Mouse (Mus musculus): ENCODE results near the gene Fignl1. TPM values are rescaled to one million over a fixed set of nuclear protein-coding genes. Genes with fewer than 3 reads are reported as not detected.

Fignl1 gene
- polyA plus RNA-seq, 1 experiment, result 0.47 TPM

DNA sequence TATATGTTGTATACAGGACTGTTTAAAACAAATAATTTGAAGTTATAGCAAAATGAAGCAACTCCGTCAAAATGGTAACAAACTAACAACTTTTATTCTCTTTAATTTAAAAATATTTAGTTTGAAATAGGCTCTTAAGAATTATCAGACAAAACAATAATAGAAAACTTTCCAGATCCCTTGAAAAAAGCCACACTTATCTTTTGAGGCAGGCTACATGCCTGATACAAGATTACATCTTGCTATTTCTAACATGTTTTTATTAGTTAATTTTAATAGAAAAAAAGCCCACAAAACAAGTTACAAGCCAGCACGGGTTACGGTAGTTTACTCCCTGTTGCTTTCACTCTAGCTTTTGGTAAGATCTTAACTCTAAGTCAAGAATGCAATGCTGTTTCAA lies 8.5 kb downstream of the Fignl1 start:
- no peak overlapping the region for H3K4me3 ChIP-seq (replicated peaks; ENCODE audit: extremely low read depth, low read depth, low read length)
- no peak for TF ChIP-seq POLR2A (IDR thresholded peaks at IDR 0.05; ENCODE audit: borderline replicate concordance, extremely low read depth, low read depth, low read length)
- TF ChIP-seq CTCF (IDR thresholded peaks at IDR 0.05; ENCODE audit: insufficient read depth, low read length), result no peak
- no peaks in the 10 kb centered on the region for H3K4me1 ChIP-seq (ENCODE audit: control insufficient read depth, insufficient read depth, low read length)
- WGBS, result 92% methylated on average over 3 of the region's 3 CpGs
- DNase-seq, result no peak

DNA sequence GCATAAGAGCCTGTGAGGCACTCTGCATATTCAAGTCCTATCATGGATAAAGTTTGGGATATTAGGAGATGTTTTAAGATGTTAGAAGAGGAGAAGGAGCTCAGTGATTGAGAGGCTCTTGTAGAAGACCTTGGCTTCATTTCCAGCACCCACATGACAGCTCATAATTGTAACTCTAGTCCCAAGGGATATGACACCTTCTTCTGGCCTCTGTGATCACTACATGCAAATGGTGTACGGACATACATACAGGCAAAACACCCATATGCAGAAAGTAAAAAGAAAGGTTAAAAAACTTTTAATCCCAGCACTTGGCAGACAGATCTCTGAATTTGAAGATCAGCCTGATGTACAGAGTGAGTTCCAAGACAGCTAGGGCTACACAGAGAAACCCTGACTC lies 10.1 kb downstream of the Fignl1 start:
- DNase-seq, result no peak
- H3K4me3 ChIP-seq (replicated peaks; ENCODE audit: extremely low read depth, low read depth, low read length), result no peak overlapping the region
- 100% methylated on average over 1 of the region's 1 CpGs for WGBS
- TF ChIP-seq POLR2A (IDR thresholded peaks at IDR 0.05; ENCODE audit: borderline replicate concordance, extremely low read depth, low read depth, low read length), result no peak
- no peak for TF ChIP-seq CTCF (IDR thresholded peaks at IDR 0.05; ENCODE audit: insufficient read depth, low read length)
- H3K4me1 ChIP-seq (ENCODE audit: control insufficient read depth, insufficient read depth, low read length), result no peaks in the 10 kb centered on the region

DNA sequence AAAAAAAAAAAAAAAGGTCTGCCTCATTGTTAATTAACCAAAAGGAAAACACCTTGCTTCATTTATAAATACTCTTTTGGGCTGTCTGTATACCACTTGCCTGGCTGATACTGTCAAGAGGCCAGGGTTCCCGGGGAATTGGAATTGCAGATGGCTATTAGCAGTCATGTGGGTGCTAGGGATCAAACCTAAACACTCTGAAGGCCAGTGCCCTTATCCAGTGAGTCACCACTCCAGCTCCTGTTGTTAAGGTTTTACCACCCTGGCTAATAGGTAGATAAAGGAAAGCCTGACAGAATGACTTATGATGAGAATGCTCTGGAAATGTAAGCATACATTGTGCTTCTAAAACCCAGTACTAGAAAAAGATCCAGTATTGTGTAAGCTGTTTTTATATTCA lies 14.1 kb downstream of the Fignl1 start:
- WGBS, result 68% methylated on average over 1 of the region's 1 CpGs
- TF ChIP-seq CTCF (IDR thresholded peaks at IDR 0.05; ENCODE audit: insufficient read depth, low read length), result no peak
- no peak for TF ChIP-seq POLR2A (IDR thresholded peaks at IDR 0.05; ENCODE audit: borderline replicate concordance, extremely low read depth, low read depth, low read length)
- no peak overlapping the region for H3K4me3 ChIP-seq (replicated peaks; ENCODE audit: extremely low read depth, low read depth, low read length)
- H3K4me1 ChIP-seq (ENCODE audit: control insufficient read depth, insufficient read depth, low read length), result no peaks in the 10 kb centered on the region
- no peak for DNase-seq

DNA sequence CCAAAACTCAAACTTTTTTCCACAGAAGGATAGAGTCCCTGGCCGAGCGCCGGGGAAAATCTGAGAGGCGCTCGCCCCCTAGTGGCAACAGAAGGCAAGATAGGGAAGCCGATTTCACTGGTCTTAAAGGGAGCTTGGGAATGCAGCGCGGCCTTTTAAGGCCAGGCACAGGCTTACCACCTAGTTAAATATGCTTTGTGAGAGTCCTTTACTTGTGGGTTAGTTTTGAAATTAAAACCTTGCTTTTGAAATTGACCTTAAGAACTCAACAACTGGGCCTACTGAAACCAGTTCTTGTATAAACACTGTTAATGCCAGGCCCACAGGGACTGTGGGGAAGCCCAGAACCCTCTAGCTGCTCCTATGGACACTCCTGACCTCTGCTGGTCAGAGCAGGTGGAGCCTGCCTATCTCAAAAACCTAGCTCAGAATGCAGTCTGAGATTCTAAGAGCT lies 20.2 kb downstream of the Fignl1 start:
- Histone ChIP-seq H3K4me1 (ENCODE audit: control insufficient read depth, insufficient read depth, low read length) (no peaks in the 10 kb centered on the region), H3K4me3 (replicated peaks; ENCODE audit: extremely low read depth, low read depth, low read length) (no peak overlapping the region)
- DNase-seq, result peak; percentile 75
- WGBS, result under 1% methylated on average over 8 of the region's 8 CpGs
- TF ChIP-seq POLR2A (IDR thresholded peaks at IDR 0.05; ENCODE audit: borderline replicate concordance, extremely low read depth, low read depth, low read length) (no peak), CTCF (IDR thresholded peaks at IDR 0.05; ENCODE audit: insufficient read depth, low read length) (peak; percentile 74)

DNA sequence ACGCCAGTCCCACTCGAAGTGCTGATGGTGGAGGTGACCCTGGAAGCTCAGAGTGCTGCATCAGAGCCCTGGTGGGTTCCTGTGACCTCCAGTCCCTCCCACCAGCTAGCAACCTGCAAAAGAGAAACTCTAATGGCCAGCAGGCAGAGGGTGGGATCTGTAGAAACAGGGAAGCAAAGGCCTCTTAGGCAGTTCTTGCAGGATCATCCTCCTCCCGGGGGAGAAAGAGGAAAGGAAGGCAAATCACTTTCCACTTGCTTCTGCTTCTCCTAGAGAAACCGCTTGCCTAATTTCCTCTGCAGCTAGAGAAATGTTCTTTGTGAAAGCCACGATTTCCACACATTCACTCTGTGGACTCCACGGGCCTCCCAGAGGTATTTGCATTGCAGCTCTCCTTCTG lies 23.3 kb downstream of the Fignl1 start:
- no peak for DNase-seq
- H3K4me1 ChIP-seq (ENCODE audit: control insufficient read depth, insufficient read depth, low read length), result no peaks in the 10 kb centered on the region
- no peak for TF ChIP-seq CTCF (IDR thresholded peaks at IDR 0.05; ENCODE audit: insufficient read depth, low read length)
- TF ChIP-seq POLR2A (IDR thresholded peaks at IDR 0.05; ENCODE audit: borderline replicate concordance, extremely low read depth, low read depth, low read length), result no peak
- WGBS, result 49% methylated on average over 6 of the region's 6 CpGs
- H3K4me3 ChIP-seq (replicated peaks; ENCODE audit: extremely low read depth, low read depth, low read length), result no peak overlapping the region

DNA sequence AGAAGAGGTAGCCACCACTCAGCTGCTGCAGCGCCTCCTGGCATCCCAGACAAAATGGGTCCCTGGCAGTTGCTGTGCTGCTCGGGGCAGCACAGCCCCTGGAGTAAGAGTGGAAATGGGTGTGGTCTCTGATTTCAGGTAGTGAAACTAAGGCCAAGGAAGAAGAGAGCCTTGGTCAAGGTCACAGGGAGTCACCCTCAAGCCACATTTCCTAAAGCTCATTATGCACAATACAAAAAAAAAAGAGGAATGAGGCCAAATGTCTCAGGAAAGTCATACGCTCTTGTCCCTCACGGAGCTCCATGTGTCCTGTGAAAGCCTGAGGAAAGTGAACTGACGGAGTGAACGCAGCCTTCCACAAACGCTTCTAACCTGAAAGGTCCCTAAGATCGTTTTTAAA lies 27.0 kb downstream of the Fignl1 start:
- TF ChIP-seq POLR2A (IDR thresholded peaks at IDR 0.05; ENCODE audit: borderline replicate concordance, extremely low read depth, low read depth, low read length), result no peak
- no peak for TF ChIP-seq CTCF (IDR thresholded peaks at IDR 0.05; ENCODE audit: insufficient read depth, low read length)
- 75% methylated on average over 8 of the region's 8 CpGs for WGBS
- no peak for DNase-seq
- Histone ChIP-seq H3K4me3 (replicated peaks; ENCODE audit: extremely low read depth, low read depth, low read length) (no peak overlapping the region), H3K4me1 (ENCODE audit: control insufficient read depth, insufficient read depth, low read length) (no peaks in the 10 kb centered on the region)

DNA sequence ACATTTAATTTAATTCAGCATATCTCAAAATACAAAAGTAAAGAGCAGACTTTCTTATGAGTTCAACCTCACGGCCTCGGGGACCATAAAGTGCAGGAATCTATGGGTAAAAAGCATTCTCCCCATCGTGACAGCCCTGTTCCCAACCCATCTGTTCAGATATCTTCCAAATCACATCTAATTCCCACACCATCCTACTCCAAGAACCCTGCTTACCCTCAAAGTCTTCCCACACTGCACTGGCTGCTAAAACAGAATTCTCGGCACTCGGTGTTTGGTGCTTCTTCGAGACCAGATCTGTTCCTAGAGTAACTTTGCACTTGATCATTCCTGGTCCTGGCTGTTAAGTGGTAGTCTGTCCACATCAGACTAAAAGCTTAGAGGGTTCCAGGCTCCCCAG lies 30.4 kb downstream of the Fignl1 start:
- Histone ChIP-seq H3K4me3 (replicated peaks; ENCODE audit: extremely low read depth, low read depth, low read length) (no peak overlapping the region), H3K4me1 (ENCODE audit: control insufficient read depth, insufficient read depth, low read length) (no peaks in the 10 kb centered on the region)
- DNase-seq, result no peak
- no peak for TF ChIP-seq POLR2A (IDR thresholded peaks at IDR 0.05; ENCODE audit: borderline replicate concordance, extremely low read depth, low read depth, low read length)
- no peak for TF ChIP-seq CTCF (IDR thresholded peaks at IDR 0.05; ENCODE audit: insufficient read depth, low read length)
- WGBS, result 88% methylated on average over 6 of the region's 6 CpGs

DNA sequence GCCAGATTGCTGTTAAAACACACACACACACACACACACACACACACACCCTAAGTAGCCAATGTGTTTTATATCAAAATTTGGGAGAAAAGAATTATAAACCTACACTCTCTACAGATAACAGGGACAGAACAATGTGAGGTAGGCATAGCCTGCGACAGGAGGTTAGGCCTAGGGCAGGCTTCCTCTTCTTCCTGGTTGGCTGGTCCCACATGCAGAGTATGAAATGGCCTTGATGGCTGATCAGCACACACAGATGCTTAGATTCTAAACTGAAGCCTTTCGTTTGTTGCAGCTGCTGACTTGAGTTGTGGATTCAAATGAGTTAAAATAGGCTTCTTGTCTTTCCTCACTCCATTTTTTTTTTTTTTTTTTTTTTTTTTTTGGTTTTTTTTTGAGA lies 31.0 kb downstream of the Fignl1 start:
- no peaks in the 10 kb centered on the region for H3K4me1 ChIP-seq (ENCODE audit: control insufficient read depth, insufficient read depth, low read length)
- TF ChIP-seq POLR2A (IDR thresholded peaks at IDR 0.05; ENCODE audit: borderline replicate concordance, extremely low read depth, low read depth, low read length) (no peak), CTCF (IDR thresholded peaks at IDR 0.05; ENCODE audit: insufficient read depth, low read length) (no peak)
- no peak overlapping the region for H3K4me3 ChIP-seq (replicated peaks; ENCODE audit: extremely low read depth, low read depth, low read length)
- WGBS, result 72% methylated on average over 2 of the region's 2 CpGs
- no peak for DNase-seq

DNA sequence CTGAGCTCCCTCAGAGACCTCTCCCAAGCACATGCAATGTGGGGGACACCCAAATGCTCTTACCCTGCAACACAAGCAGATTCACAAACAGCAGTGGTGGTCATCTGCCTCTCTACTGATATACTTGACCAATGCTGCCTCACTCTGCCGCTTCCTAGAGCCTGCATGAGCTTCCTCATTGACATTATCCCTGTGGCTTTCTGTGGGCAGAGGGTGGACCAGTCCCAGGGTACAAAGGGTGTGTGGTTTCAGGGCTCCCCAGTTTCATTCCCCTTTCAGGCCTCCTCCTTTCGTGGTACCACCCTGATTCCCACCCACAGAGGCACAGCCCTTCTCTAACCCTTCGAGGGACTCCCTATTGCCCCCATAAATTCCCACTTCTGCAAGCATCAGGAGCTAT lies 31.5 kb downstream of the Fignl1 start:
- Histone ChIP-seq H3K4me3 (replicated peaks; ENCODE audit: extremely low read depth, low read depth, low read length) (no peak overlapping the region), H3K4me1 (ENCODE audit: control insufficient read depth, insufficient read depth, low read length) (no peaks in the 10 kb centered on the region)
- 57% methylated on average over 3 of the region's 3 CpGs for WGBS
- DNase-seq, result no peak
- TF ChIP-seq CTCF (IDR thresholded peaks at IDR 0.05; ENCODE audit: insufficient read depth, low read length) (no peak), POLR2A (IDR thresholded peaks at IDR 0.05; ENCODE audit: borderline replicate concordance, extremely low read depth, low read depth, low read length) (no peak)

DNA sequence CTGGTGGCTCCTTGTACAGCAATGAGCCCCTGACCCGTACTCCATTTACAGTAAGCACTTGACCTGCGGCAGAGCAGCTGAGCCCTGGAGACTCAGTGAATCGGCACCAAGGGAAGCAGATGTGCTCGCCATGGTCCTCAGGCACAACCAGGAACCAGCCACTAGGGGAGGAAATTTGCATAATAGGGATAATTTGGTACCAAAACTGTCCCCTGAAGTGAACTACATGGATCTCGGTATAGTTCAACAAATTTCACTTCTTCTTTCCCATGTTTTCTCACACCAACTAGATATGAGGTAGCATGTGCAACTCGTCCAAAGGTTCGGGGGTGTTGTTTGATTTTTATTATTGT lies 32.0 kb downstream of the Fignl1 start:
- no peak for TF ChIP-seq POLR2A (IDR thresholded peaks at IDR 0.05; ENCODE audit: borderline replicate concordance, extremely low read depth, low read depth, low read length)
- no peak for TF ChIP-seq CTCF (IDR thresholded peaks at IDR 0.05; ENCODE audit: insufficient read depth, low read length)
- H3K4me3 ChIP-seq (replicated peaks; ENCODE audit: extremely low read depth, low read depth, low read length), result no peak overlapping the region
- DNase-seq, result no peak
- 77% methylated on average over 7 of the region's 7 CpGs for WGBS
- H3K4me1 ChIP-seq (ENCODE audit: control insufficient read depth, insufficient read depth, low read length), result no peaks in the 10 kb centered on the region

Measured in lung, adult 2 months (tissue).